Mouse (Mus musculus) embryonic facial prominence, embryonic 12.5 days (tissue): ENCODE results near the gene Nhsl1. TPM values are rescaled to one million over a fixed set of nuclear protein-coding genes. Genes with fewer than 3 reads are reported as not detected.
"Not testable (repeated sequence)": the region's sequence is repeated elsewhere in the genome, so short reads cannot be mapped to it uniquely, and the experiment has no call there.

ENCODE experiments used
- ATAC-seq: fragments of 200-750 bp; cut with Nextera tagmentation; 2 replicates; pipeline ENCODE4 v1.8.0; 2017; ENCODE audit not compliant: insufficient number of reproducible peaks, insufficient read depth, low FRiP score, low TSS enrichment
- H3K27ac ChIP-seq: fragments of 300-500 bp; sonication (generic); 2 replicates; pipeline ENCODE4 v1.5.1; 2016; ENCODE audit warnings: mild to moderate bottlenecking
- H3K27me3 ChIP-seq: fragments of 300-500 bp; sonication (generic); 2 replicates; pipeline ENCODE4 v1.6.1; 2016; ENCODE audit warnings: mild to moderate bottlenecking, moderate library complexity
- H3K36me3 ChIP-seq: fragments of 300-500 bp; sonication (generic); 2 replicates; pipeline ENCODE4 v1.6.1; 2016; ENCODE audit warnings: mild to moderate bottlenecking
- H3K4me1 ChIP-seq: fragments of 300-500 bp; sonication (generic); 2 replicates; pipeline ENCODE4 v1.6.1; 2016
- H3K4me2 ChIP-seq: fragments of 300-500 bp; sonication (generic); replicated peaks from 2 replicates; pipeline ENCODE4 v1.6.1; 2016; ENCODE audit warnings: mild to moderate bottlenecking, moderate library complexity
- H3K4me3 ChIP-seq: fragments of 300-500 bp; sonication (generic); 2 replicates; pipeline ENCODE4 v1.5.1; 2016; ENCODE audit warnings: mild to moderate bottlenecking
- H3K9ac ChIP-seq: fragments of 300-500 bp; sonication (generic); 2 replicates; pipeline ENCODE4 v1.6.1; 2016; ENCODE audit warnings: mild to moderate bottlenecking, moderate library complexity
- H3K9me3 ChIP-seq: fragments of 300-500 bp; sonication (generic); 2 replicates; pipeline ENCODE4 v1.6.1; 2016; ENCODE audit warnings: mild to moderate bottlenecking, moderate library complexity
- WGBS: fragments of 180-500 bp; shearing (Covaris S2); methylation state at CpG from one replicate; pipeline ENCODE4 v1.1.7; 2016; 5-methylcytosine and 5-hydroxymethylcytosine counted together
- polyA plus RNA-seq: library from polyadenylated mRNA; unstranded; fragments of >200 nt; fragmentation: Nextera tagmentation; extraction: Ambion mirVana; gene quantifications from 2 replicates; pipeline ENCODE4 v1.2.1, GENCODE M21; 2016

The Nhsl1 gene
- polyA plus RNA-seq, 1 experiment from 2014 or later: 10.2 TPM

DNA sequence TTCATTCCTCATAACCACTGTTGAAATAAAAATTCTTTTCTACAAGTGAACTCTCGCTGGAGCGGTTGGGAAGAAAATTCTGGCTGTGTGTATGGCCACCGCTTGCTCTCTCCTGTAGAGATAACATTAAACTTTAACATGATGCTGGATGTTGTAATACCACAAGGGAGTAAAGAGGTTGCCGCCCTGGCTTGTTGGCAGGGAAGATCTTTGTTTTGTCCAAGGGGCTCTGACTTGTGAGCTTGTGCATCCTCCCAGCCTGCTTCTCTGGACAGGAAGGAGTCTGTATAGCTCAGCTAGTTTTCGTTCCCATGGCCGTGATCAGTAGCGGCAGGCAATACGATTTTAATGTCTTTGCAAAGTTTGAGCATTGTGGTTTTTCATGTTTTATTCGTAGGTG is 109.1 kb downstream of the Nhsl1 start:
- no peak overlapping the region for H3K27ac ChIP-seq
- H3K9ac ChIP-seq: no peak overlapping the region
- peaks cover 12% of the 10 kb centered on the region for H3K36me3 ChIP-seq
- H3K4me1 ChIP-seq: peaks cover 11% of the 10 kb centered on the region; the same call in 1 of the 2 replicates
- no peaks in the 10 kb centered on the region for H3K27me3 ChIP-seq
- no peak for ATAC-seq
- WGBS: 93% methylated on average over 9 of the region's 9 CpGs
- no peak overlapping the region for H3K4me3 ChIP-seq
- no peak overlapping the region for H3K4me2 ChIP-seq
- H3K9me3 ChIP-seq: no peaks in the 10 kb centered on the region

- Histone ChIP-seq H3K4me2 (no peak overlapping the region), H3K4me1 (peaks cover 12% of the 10 kb centered on the region; the same call in 1 of the 2 replicates), H3K27me3 (no peaks in the 10 kb centered on the region), H3K36me3 (peaks cover 12% of the 10 kb centered on the region), H3K4me3 (no peak overlapping the region), H3K9ac (no peak overlapping the region), H3K9me3 (no peaks in the 10 kb centered on the region), H3K27ac (no peak overlapping the region)
- ATAC-seq: no peak
- WGBS: 96% methylated on average over 3 of the region's 3 CpGs
These were observed 110.7 kb downstream of the Nhsl1 start for GRCm38 (mm10) chr10:18429533-18429932.

- no peak overlapping the region for H3K27ac ChIP-seq
These were observed 111.4 kb downstream of the Nhsl1 start for GRCm38 (mm10) chr10:18430141-18430540.

DNA sequence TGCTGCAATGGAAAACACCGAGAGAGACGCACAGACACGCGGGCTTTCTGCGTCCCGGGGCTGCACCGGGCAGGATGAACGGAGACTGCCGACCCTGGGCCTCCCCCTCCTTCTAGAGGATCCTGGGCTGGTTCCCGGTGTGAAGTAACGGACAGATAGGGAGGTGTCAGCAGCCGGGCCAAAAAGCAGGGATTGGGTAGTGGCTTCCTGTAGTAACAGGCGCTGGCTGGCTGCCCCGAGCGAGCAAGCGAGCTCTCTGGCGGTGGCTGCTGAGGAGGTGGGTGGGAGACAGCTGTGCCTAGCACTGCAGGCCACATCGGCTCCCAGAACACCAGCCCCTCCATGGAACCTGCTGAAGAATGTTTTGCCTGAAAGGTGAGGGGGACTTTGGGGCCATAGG is 112.2 kb downstream of the Nhsl1 start:
- Histone ChIP-seq H3K27me3 (no peaks in the 10 kb centered on the region), H3K4me3 (peak overlapping the region; percentile 35), H3K27ac (peak overlapping the region; percentile 56), H3K36me3 (peaks cover 12% of the 10 kb centered on the region), H3K4me1 (peaks cover 26% of the 10 kb centered on the region), H3K4me2 (peak overlapping the region; percentile 63), H3K9ac (peak overlapping the region; percentile 46), H3K9me3 (no peaks in the 10 kb centered on the region)
- ATAC-seq: peak; percentile 64
- 3% methylated on average over 18 of the region's 18 CpGs for WGBS

More at GRCm38 (mm10) chr10:18430141-18430540, 111.4 kb downstream of the Nhsl1 start:
- H3K4me3 ChIP-seq: no peak overlapping the region
- no peak overlapping the region for H3K9ac ChIP-seq
- peaks cover 18% of the 10 kb centered on the region; the same call in 1 of the 2 replicates for H3K4me1 ChIP-seq
- peaks cover 12% of the 10 kb centered on the region for H3K36me3 ChIP-seq
- ATAC-seq: no peak
- no peak overlapping the region for H3K4me2 ChIP-seq
- 70% methylated on average over 8 of the region's 8 CpGs for WGBS
- H3K9me3 ChIP-seq: no peaks in the 10 kb centered on the region
- no peaks in the 10 kb centered on the region for H3K27me3 ChIP-seq

DNA sequence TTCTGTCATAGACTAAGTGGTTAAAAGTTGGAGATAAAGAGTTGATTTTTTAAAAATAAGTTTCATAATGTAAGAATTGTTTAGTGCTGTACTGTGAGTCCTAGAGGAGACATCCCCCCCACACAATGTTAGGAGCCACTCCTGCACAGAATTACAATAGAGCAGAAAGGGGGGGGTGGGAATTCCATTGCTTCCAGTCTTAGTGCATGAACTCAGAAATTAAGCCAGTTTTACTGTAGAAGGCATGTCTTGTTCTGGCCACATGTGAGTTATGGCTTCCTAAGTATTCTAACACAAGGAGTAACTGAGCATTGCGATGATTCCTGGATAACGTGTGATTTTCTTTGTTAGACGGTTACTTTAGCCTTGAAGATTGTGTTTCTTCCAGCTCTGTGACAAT is 112.8 kb downstream of the Nhsl1 start:
- no peak for ATAC-seq
- H3K27ac ChIP-seq: no peak overlapping the region
- H3K36me3 ChIP-seq: peaks cover 12% of the 10 kb centered on the region
- peaks cover 32% of the 10 kb centered on the region for H3K4me1 ChIP-seq
- H3K4me2 ChIP-seq: 0 out of 2 replicates have a peak overlapping the region, but pooled peaks have one; percentile 19
- WGBS: 80% methylated on average over 3 of the region's 3 CpGs
- no peak overlapping the region for H3K4me3 ChIP-seq
- no peaks in the 10 kb centered on the region for H3K27me3 ChIP-seq
- H3K9me3 ChIP-seq: no peaks in the 10 kb centered on the region
- no peak overlapping the region for H3K9ac ChIP-seq

GRCm38 (mm10) chr10:18435454-18435853 is 116.7 kb downstream of the Nhsl1 start:
- Histone ChIP-seq H3K9me3 (no peaks in the 10 kb centered on the region), H3K27ac (peak overlapping the region; percentile 74; the same call in 1 of the 2 replicates), H3K27me3 (no peaks in the 10 kb centered on the region), H3K36me3 (no peaks in the 10 kb centered on the region), H3K4me1 (peaks cover 41% of the 10 kb centered on the region), H3K4me3 (no peak overlapping the region), H3K9ac (no peak overlapping the region), H3K4me2 (no peak overlapping the region)
- whole genome bisulfite sequencing: 46% methylated on average over 6 of the region's 6 CpGs
- no peak for ATAC-seq

GRCm38 (mm10) chr10:18435938-18436337 is 117.2 kb downstream of the Nhsl1 start:
- Histone ChIP-seq H3K36me3 (no peaks in the 10 kb centered on the region), H3K9ac (no peak overlapping the region), H3K9me3 (no peaks in the 10 kb centered on the region), H3K4me3 (no peak overlapping the region), H3K27ac (peak overlapping the region; percentile 74), H3K4me1 (peaks cover 38% of the 10 kb centered on the region), H3K4me2 (no peak overlapping the region), H3K27me3 (no peaks in the 10 kb centered on the region)
- 26% methylated on average over 7 of the region's 7 CpGs for WGBS
- ATAC-seq: no peak; the same call in 1 of the 2 replicates

GRCm38 (mm10) chr10:18437584-18437983 is 118.8 kb downstream of the Nhsl1 start:
- peaks cover 32% of the 10 kb centered on the region for H3K4me1 ChIP-seq
- no peaks in the 10 kb centered on the region for H3K27me3 ChIP-seq
- no peak for ATAC-seq
- H3K9me3 ChIP-seq: no peaks in the 10 kb centered on the region
- H3K36me3 ChIP-seq: no peaks in the 10 kb centered on the region
- H3K4me2 ChIP-seq: no peak overlapping the region
- 53% methylated on average over 2 of the region's 2 CpGs for WGBS
- 0 out of 2 replicates have a peak overlapping the region, but pooled peaks have one; percentile 30 for H3K27ac ChIP-seq
- H3K4me3 ChIP-seq: no peak overlapping the region
- no peak overlapping the region for H3K9ac ChIP-seq

GRCm38 (mm10) chr10:18445603-18446358 is 127.0 kb downstream of the Nhsl1 start:
- no peaks in the 10 kb centered on the region for H3K27me3 ChIP-seq
- no peaks in the 10 kb centered on the region for H3K36me3 ChIP-seq
- H3K4me3 ChIP-seq: no peak overlapping the region
- peaks cover 11% of the 10 kb centered on the region for H3K4me1 ChIP-seq
- WGBS: 37% methylated on average over 6 of the region's 6 CpGs
- peak; percentile 41; the same call in 1 of the 2 replicates for ATAC-seq
- H3K9ac ChIP-seq: no peak overlapping the region
- no peaks in the 10 kb centered on the region for H3K9me3 ChIP-seq
- H3K27ac ChIP-seq: 0 out of 2 replicates have a peak overlapping the region, but pooled peaks have one; percentile 13
- H3K4me2 ChIP-seq: no peak overlapping the region

DNA sequence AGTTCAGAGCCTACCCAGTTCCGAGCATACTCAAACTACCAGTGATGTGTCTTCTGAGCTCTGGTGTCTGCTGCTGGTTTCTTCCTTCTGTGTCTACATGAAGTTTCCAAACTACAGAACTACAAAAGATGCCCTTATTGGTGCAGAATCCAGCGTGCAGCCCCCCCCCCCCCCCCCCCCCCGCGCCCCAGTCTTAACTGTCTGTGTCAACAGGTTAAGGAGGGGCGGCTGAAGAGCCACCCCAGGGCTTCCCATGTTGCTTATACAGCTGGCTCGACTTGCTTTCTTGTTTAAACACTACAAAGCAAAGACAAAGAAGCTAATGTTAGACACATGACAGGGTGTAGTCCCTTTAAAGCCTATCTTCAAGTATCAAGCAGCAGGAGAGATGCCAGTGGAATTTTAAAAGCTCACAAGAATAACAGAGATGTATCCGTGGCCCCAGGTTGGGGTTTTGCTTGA is 127.6 kb downstream of the Nhsl1 start:
- ATAC-seq: 0 out of 2 replicates have a peak, but pooled peaks have one; percentile 47
- Histone ChIP-seq H3K27ac (0 out of 2 replicates have a peak overlapping the region, but pooled peaks have one; percentile 13), H3K9ac (no peak overlapping the region), H3K4me1 (peaks cover 11% of the 10 kb centered on the region), H3K4me2 (no peak overlapping the region), H3K36me3 (no peaks in the 10 kb centered on the region), H3K27me3 (no peaks in the 10 kb centered on the region), H3K4me3 (no peak overlapping the region), H3K9me3 (no peaks in the 10 kb centered on the region)
- 9% methylated on average over 6 of the region's 7 CpGs for WGBS

GRCm38 (mm10) chr10:18447299-18447698 is 128.5 kb downstream of the Nhsl1 start:
- Histone ChIP-seq H3K36me3 (no peaks in the 10 kb centered on the region), H3K27me3 (no peaks in the 10 kb centered on the region), H3K4me1 (peaks cover 11% of the 10 kb centered on the region), H3K27ac (no peak overlapping the region), H3K9ac (no peak overlapping the region), H3K9me3 (no peaks in the 10 kb centered on the region), H3K4me2 (no peak overlapping the region), H3K4me3 (no peak overlapping the region)
- 51% methylated on average over 4 of the region's 4 CpGs for WGBS
- no peak for ATAC-seq

DNA sequence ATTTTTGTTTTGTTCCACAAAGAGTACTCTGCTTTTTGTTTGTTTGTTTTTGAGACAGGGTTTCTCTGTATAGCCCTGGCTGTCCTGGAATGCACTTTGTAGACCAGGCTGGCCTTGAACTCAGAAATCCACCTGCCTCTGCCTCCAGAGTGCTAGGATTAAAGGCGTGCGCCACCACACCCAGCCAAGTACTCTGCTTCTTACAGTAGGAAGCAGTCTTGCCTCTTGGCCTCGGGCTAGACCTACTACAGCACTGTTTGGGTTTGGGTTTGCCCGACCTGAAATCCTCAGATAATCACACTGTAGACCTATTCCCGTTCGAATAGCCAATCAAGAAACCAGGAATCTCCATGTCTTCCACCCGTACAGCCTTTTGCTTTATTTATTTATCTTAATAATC is 130.1 kb downstream of the Nhsl1 start:
- H3K36me3 ChIP-seq, H3K27ac ChIP-seq, H3K27me3 ChIP-seq, H3K9me3 ChIP-seq, H3K4me2 ChIP-seq, ATAC-seq, H3K4me3 ChIP-seq, H3K9ac ChIP-seq: not testable (repeated sequence)
- WGBS: 84% methylated on average over 7 of the region's 7 CpGs
- peaks cover 11% of the 10 kb centered on the region for H3K4me1 ChIP-seq
